Mouse (Mus musculus) erythroblast, embryonic 14.5 days (primary cell): Measurements from ENCODE around the gene Rap1gap2.

Experiments used
- GATA1 ChIP-seq: IDR thresholded peaks from 2 replicates; pipeline ENCODE4 v1.6.1; 2012; ENCODE audit warnings: low read length, inconsistent platforms, mixed read lengths
- TAL1 ChIP-seq: IDR thresholded peaks from 3 replicates; pipeline ENCODE4 v1.6.1; 2012; ENCODE audit warnings: low read length, inconsistent platforms, mixed read lengths

DNA sequence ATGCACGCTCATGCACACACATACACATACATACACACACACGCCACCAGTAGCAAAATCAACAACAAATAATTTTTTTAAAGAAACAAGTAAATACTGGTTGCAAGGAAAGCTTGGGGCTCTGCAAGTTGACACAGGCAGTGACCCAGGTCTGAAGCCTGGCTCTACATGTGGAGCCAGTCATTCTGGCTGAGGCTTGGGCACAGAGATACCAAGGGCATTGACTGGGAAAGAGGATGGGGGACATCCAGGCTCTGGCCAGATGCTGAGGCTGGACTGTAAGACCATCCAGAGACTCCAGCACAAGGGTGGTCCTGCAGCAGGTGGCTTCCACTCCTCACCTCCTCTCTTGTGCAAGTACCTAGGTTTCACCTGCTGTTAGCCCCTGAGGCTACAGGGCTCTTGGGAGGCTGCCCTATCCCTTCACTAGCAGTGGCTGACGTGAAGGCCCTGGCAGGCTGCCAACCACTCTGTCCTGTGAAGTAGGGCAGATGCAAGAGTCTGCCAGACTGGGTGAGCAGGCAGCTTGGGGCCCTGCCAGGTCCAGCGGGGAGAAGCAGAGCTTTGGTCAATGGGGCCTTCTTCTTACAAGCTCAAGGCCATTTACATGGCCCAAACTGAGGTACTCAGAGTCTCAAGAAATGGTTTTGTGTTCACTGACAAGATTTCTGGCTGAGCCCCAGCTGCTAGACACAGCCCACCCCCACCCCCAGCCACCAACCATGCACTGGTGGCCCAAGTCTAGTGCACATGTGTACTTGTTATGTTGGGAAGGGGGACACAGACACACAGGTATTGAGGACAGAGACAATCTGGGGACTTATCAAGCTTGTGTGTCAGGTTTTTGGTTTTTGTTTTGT, 201.9 kb downstream of the Rap1gap2 start:
- TF ChIP-seq TAL1, result no peak
- TF ChIP-seq GATA1, result no peak
